Mouse (Mus musculus) heart, adult 11 months (tissue): ENCODE results near the gene Zfp976.
"Not testable (repeated sequence)": the region's sequence is repeated elsewhere in the genome, so short reads cannot be mapped to it uniquely, and the experiment has no call there.

Experiments
- DNase-seq: peaks from one replicate; pipeline ENCODE4 v3.0.0; 2022

The Zfp976 gene

DNA sequence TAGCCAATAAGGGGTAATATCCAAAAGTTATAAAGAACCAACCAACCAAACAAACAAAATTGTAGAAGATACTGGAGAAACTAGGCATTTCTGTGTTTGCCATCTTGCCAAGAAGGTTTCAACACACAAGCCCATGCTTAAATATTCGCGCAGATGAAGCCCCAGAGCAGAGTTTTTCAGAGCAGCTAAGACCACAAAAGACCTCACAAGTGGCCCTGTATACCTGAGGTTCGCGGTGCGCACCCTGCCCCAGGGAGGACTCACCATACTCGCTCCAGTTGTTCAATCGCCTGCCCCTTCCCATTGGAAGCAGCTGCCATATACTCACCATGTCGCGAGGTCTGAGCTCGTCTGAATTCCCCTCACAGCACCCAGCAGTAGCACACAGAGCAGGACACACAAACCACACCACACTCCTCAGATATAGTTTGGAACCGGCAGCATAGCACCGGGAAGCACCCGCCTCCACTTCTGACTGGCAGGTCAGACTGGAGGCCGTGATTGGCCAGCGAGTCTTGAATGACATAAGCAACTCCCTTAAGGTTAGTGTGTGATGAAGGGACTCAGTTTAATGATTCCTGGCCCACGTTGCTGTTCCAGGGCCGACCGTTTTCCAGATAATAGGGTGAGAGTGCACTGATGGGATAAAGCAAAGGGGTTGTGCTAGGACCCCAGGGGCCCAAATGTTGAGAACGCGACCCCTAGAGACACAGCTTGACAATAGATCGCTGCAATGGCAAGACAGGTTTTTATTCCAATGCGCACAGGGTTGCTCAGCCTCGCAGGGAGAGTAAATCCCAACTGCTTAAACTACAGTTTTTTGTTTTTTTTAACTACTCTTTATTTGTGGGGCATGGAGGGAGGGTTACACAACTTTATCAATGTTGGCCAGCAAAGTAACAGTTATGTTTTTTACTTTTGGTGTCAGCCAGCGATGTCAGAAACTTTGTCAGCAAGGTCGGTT, at the start of gene Zfp976:
TSS of gene Zfp976 (minus strand) at position 437 of the 964 bp plus-strand sequence.
- peak; percentile 98 for DNase-seq

GRCm38 (mm10) chr7:42680081-42680480, 37.7 kb upstream of the Zfp976 start:
- not testable (repeated sequence) for DNase-seq

DNA sequence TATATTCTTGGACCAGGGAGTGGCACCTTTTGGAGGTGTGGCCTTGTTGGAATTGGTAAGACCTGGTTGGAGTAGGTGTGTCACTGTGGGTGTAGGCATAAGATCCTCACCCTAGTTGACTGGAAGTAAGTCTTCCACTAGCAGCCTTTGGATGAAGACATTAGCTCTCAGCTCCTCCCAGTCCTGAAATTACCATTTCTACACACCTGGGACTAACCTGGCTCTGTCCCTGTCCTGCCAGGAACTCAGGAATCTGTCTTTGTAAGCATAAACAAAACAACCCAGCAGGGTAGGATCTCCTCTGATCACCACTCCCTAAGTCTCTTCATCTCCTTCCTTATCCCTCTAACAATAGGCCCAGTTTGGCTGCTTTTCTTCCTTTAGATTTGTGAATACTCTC, 37.3 kb upstream of the Zfp976 start:
- not testable (repeated sequence) for DNase-seq

DNA sequence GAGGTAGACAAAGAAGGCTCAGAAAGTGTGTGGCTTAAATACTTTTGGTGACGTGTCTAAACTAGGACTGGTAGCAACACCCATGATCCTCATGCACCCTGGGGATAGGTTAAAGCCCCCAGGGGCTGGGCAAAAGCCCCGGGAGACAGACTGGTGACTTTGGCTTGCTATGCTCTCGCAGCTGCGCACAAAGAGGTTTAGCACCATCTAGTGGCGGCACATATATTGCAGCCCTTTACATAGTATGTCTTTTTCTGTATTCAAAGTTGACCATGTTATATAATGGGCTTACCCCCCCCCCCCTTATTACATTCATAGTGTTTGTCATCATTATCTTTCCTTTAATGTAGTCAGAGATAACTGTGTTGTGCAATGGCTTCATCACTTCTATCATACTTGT, 17.8 kb upstream of the Zfp976 start:
- not testable (repeated sequence) for DNase-seq

GRCm38 (mm10) chr7:42655211-42655610, 12.8 kb upstream of the Zfp976 start:
- DNase-seq, result not testable (repeated sequence)

GRCm38 (mm10) chr7:42643120-42643620, 782 bp upstream of the Zfp976 start:
- peak; percentile 86 for DNase-seq

DNA sequence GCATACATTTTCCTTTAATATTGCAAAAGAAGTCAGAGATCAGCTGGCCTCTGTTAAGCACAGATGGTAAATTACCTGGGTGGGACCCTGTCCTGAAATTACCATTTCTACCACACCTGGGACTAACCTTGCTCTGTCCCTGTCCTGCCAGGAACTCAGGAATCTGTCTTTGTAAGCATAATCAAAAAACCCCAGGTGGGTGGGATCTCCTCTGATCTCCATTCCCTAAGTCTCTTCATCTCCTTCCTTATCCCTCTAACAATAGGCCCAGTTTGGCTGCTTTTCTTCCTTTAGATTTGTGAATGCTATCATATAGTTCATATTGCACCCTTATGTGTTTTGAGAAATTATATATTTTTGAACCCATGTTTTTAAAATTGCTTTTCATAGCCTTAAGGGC, 11.4 kb downstream of the Zfp976 start:
- DNase-seq, result not testable (repeated sequence)

- DNase-seq, result not testable (repeated sequence)
Measured at GRCm38 (mm10) chr7:42595666-42596065, 46.7 kb downstream of the Zfp976 start.

- DNase-seq, result peak; percentile 67
Measured at GRCm38 (mm10) chr7:42592413-42592812, 50.0 kb downstream of the Zfp976 start, which contains the start of gene Zfp977. Zfp977 (minus strand) TSS chr7:42592547.

DNA sequence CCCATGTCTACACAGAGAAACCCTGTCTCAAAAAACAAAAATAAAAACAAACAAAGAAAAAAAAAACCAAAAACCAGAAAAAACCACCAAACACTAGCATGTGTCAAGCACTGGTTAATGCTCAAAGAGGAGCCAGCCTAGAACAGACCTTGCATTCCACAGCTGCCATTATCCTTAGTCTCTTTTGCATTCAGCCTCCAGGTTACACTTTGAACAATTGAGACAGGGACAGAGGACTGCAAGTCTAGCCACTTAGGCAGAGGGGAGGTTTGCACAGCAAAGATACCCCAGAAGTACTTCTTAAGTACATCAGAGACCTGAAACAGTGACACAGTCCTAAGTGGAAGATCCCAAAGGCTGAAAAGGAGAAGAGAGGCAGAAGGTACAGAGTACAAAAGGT, 51.1 kb downstream of the Zfp976 start:
- DNase-seq, result peak; percentile 52

DNA sequence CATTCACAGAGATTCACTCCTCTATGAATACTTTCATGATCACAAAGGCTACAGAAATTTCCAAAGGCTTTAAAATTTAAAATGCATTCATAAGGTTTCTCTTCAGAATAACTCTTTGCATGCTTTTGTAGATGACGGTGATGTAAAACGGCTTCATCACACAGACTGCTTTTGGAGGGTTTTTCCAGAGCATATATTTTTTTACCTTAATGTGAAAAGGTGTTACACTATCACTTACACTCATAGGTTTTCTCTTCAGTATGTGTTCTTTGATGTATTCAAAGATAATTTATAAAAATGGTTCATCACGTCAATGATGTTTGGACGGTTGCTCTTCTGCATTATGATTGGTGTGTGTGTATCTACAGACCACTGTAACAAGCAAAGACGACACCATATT, 63.9 kb downstream of the Zfp976 start, which contains the start of gene Gm21028:
TSS of gene Gm21028 (minus strand) at position 101 of the 400 bp plus-strand sequence.
- DNase-seq, result no peak
